Mouse (Mus musculus): ENCODE results near the gene Slc44a1.

Slc44a1 gene

GRCm38 (mm10) chr4:53430522-53430921 is 9.7 kb upstream of the Slc44a1 start:
- no peak for DNase-seq (ENCODE audit: low spot score in 2 of 2)

- no peak for DNase-seq (ENCODE audit: low spot score in 2 of 2)
These were observed 8.5 kb upstream of the Slc44a1 start for GRCm38 (mm10) chr4:53431585-53432234.

- DNase-seq (ENCODE audit: low spot score in 2 of 2): peak; percentile 54 to 72
These were observed 3.0 kb upstream of the Slc44a1 start for GRCm38 (mm10) chr4:53437110-53437755.

DNA sequence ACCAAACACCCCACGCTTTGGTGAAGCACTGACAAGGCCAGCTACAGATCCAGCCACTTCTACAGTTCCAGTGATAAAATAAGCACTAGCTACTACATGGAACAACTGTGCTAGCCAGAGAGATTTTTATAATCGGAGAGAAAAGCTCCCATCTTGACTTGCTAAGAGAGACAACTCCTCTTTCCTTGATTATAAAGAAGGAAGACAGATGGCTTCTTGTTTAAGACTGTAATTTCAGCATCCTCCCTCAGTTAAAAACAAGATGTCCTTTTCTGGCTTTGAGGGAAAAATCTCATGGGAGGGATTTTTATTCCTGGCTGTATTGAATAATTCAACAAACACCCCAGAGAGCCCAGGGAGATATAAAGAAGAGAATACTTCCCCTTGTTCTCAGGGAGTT is 1.8 kb upstream of the Slc44a1 start:
- peak in 1 of 2 experiments; percentile 45 for DNase-seq (ENCODE audit: low spot score in 2 of 2)

DNA sequence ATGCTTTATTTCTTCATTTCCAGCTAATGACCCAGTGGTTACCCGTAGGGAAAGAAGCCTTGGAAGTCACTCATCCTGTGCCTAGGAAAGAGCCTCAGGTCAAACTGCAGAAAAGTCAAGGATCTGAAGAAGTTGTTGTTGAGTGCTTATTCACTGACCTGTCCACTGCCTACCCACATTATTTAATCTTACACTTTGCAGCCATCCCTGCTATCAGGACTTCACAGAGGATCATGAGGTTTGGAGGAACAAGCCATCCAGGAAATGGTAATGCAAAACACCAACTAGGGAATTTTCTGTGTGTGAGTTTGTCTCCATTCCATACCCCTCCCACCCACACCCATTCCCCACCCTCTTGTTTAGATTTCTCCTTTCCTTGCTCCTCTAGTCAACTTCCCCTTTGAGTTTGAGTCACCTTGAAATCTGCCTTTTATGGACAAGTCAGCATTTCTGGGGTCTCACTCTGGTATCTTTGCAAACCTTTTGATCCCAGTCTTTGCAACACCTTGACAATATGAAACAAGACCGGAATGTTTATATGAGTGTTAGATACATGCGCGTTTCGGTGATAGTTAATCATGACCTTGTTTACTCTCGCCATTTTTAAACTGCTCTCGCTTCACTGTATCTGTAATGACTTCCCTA is 1.3 kb upstream of the Slc44a1 start:
- no peak for DNase-seq (ENCODE audit: low spot score in 2 of 2)

DNA sequence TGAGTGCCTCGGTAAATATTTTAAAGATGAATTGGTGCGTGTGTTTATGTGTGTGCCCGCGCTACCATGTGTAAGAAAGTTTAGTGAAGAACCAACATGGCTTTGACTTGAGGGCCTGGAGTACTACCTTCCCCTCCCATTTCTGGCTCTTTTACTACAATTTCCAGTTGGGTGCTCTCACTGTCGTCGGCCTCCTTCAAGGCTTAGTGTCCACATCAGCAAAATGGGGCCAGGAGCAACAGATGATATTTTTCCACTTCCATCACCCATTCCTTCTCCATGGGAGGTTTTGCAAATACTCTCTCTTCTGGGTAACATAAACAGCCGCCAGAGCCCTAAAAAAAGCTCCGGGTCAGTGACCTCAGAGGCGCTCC is 590 bp upstream of the Slc44a1 start:
- DNase-seq (ENCODE audit: low spot score in 2 of 2): no peak

DNA sequence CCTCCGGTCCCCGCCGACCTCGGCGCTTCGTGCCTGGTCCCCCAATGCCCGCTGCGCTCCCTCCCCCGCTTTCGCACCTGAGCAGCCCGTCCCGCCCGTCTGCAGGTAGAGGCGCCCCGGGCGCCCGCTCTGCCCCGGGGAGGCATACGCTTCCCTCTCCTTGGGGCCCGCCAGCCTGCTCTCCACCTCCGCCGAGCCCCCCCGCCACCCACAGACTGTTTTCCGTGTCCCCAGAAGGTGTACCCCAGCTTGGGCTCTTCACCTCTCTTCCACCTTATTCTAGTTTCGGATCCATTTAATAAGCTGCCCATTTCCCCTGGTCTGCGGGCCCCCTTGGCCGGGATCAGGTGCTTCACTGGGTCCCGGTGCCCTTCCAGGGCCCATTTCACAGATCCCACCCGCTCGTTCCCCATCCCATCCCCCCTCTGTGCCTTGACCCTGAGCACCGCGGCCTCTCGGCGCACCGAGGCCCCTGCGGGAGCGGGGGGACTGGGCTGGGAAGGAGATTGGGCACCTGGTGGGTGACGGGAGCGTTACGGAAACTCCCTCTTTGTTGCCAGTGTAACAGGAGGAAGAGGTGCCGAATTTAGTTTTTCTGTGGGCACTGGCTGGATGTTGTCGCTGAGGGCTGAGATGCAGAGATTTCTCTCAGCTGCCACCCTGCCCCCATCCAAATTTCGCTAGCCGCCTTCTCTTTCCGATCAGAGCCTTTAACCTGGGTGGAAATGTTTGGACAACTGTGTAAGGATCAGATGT is 781 bp downstream of the Slc44a1 start:
- peak; percentile 75 to 82 for DNase-seq (ENCODE audit: low spot score in 2 of 2)

DNA sequence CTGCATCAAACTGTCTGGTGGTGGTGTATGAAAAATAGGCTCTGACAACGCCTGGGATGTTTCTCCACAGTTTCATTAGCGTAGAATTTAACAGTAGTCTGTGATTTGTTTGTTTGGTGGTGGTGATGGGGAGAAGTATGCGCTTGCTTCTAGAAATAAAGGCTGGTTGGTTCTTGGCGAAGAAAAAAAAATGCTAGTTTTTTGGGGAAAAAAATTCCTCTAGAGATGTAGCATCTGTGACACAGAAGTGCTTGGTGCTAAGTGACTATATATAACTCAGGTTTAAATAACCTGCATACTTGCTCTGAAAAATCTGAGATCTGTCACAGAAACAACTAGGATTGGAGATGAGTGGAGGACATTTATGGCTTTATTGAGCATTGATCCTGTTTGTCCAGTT is 1.5 kb downstream of the Slc44a1 start:
- no peak for DNase-seq (ENCODE audit: low spot score in 2 of 2)

DNA sequence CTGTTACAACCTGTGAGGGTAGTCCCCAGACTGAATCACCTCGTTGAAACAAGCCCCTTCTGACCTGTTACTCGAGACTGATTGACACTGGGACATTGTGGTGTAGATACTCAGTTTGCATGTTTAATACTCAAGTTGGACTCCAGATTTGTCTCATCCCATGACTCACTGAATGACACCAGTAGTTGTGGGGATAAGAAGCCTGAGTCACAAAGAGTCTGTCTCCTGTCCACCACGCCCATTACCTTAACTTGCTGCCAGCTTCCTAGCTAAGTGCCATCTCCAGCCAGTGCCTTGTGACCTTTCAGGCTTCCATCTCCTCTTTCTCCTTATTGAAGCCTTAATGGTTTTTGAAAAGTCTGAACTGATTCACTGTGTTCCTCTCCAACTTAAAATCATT is 6.0 kb downstream of the Slc44a1 start:
- DNase-seq (ENCODE audit: low spot score in 2 of 2): no peak

GRCm38 (mm10) chr4:53447773-53448172 is 7.6 kb downstream of the Slc44a1 start:
- no peak for DNase-seq (ENCODE audit: low spot score in 2 of 2)

DNA sequence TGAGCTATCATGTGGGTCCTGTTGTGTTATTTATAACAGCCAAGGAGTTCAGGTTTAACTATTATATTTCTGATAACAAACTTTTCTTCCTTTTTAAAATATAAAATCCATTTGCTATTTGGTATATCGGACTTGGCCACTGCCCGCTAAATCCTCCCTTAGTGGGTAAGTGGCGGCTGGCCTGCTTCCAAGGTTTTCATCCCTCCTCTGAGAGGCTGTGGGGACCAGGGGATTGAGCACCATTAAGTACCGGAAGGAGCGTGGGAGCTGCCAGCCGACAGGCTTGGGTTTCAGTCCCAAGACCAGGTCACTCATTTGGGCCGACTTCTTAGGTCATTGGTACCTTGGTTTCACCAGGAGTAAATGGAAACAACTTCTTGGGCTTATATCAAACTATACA is 10.5 kb downstream of the Slc44a1 start:
- DNase-seq (ENCODE audit: low spot score in 2 of 2): peak in 1 of 2 experiments; percentile 53

GRCm38 (mm10) chr4:53451887-53452286 is 11.7 kb downstream of the Slc44a1 start:
- no peak for DNase-seq (ENCODE audit: low spot score in 2 of 2)

DNA sequence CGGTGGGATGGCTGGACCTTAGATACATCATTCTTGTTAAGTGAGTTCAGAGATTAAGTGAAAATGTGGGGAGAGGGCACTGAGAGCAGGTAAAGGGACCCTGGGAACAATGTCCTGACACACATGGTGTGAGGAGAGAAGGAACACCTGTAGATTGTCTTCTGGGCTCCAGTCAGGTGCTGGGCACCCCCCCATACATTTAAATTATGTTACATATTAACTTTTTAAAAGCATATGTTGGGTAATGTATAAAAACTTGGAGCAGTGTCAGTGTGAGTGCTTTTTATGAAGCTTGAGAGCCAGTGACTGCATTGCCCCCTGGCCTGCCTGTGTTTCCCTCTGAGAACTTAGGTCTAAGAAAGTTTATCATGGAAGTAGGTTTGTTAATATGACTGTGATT is 12.2 kb downstream of the Slc44a1 start:
- DNase-seq (ENCODE audit: low spot score in 2 of 2): no peak

GRCm38 (mm10) chr4:53452976-53453889 is 13.0 kb downstream of the Slc44a1 start:
- DNase-seq (ENCODE audit: low spot score in 2 of 2): no peak

GRCm38 (mm10) chr4:53455885-53456284 is 15.7 kb downstream of the Slc44a1 start:
- no peak for DNase-seq (ENCODE audit: low spot score in 2 of 2)

DNA sequence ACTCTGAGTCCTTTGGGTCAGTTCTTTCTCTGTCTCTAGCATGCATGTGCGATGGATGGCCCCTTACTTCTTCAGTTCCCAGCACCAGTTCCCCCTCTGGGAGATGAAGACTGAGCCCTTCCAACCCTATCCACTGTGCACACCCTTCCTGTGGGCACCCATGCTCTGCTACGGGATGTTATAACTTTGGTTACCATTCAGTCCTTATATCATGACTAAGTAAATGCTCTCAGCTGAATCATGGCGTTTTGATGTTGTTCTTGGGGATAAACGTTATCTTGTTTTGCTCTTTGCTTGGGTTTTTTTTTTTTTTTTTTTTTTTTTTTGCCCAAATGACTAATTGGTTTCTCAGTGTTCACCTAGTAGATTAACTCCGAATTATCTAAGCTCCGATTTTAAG is 16.4 kb downstream of the Slc44a1 start:
- DNase-seq (ENCODE audit: low spot score in 2 of 2): no peak

DNA sequence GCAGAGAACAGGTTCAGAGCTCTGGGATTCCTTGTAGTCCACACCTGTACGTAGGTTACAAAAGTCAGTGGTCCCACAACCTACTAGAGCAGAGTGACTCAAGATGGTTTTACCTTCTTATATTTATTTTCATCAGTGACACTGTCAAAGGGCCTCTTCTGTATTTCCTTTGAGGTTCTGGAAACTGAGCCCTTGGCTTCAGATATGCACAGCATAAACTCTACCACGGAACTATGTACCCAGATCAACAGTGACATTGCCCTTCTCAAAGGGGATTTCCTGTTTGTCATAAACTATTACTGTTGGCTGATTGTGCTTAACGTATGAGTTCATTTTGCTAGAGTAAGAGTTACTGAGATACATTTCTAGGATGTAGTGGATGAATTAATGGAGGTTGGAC is 18.3 kb downstream of the Slc44a1 start:
- DNase-seq (ENCODE audit: low spot score in 2 of 2): no peak

DNA sequence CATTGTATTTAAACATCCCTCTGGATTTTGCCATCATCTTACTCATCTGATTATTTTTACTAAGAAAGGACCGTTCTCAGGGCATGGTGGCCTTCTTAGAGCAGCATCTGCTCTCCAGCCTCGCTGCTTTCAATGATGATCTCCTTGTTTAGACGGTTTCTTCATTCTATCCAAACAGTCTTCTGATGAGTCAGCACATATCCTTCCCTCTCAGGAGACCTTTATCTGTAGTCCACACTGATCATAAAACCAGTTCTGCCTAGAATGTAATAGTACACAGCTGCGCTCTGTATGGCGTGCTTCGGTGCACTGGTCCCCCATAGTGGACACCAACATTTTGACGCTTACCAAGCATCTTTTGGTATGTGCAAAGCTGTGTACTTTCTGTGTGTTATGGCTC is 19.5 kb downstream of the Slc44a1 start:
- DNase-seq (ENCODE audit: low spot score in 2 of 2): no peak

- DNase-seq (ENCODE audit: low spot score in 2 of 2): no peak
These were observed 20.8 kb downstream of the Slc44a1 start for GRCm38 (mm10) chr4:53461026-53461425.

DNA sequence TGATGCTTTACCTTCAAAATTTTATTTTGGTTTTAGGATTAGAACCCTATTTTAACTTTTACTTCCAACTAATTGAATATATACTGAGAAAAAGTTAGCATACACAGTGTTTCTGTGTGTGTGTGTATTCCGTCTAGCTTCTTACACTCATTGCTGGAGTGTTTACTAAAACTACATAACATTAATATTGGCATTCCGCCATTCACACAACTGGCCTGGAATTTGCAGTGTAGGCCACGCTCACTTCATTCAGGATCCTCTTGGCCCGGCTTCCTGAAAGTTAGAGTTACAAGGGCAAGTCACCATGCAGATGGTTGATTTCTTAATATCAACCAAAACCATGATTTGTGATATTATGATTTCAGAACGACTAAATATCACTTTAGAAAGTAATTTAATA is 21.9 kb downstream of the Slc44a1 start:
- DNase-seq (ENCODE audit: low spot score in 2 of 2): no peak

DNA sequence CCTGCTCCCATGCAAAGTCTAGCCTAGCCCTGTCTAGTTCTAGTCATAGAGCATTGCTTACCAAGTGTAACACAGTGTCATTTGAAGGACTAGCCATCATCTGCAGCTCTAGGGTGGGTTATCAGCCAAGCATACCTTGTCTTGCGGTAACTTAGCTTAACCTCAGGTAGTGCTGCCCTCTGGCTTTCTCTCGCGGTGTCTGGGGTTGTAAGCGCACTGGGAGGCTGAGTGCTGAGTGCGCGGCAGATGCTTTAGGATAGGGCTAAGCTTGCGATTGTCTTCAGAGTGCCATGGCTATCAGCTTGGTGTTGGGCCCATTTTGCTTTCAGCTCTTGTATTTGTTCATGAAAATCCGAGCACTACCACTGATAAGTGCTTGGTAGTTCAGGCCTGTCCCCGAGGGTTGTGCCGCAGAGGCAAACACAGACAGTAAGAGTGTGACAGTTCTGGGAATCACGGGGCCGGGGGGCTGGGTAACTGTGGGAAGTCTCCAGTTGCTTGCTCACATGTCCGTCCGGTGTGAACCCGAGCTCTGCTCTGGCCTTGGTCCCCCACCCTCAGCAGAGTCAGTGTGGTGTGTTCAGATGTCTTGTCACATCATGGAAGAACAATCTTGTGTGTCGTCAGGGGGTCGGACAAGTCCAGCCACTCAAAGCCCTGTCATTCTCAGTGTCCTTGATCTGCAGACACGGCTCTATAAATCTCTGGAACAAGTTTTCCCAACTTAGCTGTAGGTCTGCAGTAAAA is 22.5 kb downstream of the Slc44a1 start:
- no peak for DNase-seq (ENCODE audit: low spot score in 2 of 2)

Data from right cerebral cortex, postnatal 10 days (tissue).